Mouse (Mus musculus) ES-Bruce4 (cell line): ENCODE results near the gene Olfr544.

Experiments
- CTCF ChIP-seq: IDR thresholded peaks from one replicate; pipeline ENCODE4 v1.8.1; 2011; ENCODE audit warnings: low read depth, low read length
- EP300 ChIP-seq: IDR thresholded peaks from 2 replicates; pipeline ENCODE4 v1.6.1; 2011; ENCODE audit warnings: low read depth, low read length; ENCODE audit not compliant: insufficient read depth

- TF ChIP-seq EP300 (no peak), CTCF (no peak)
Observed at GRCm38 (mm10) chr7:102483665-102484064, 4.4 kb downstream of the Olfr544 start.
